Mouse (Mus musculus) cortical plate, adult 2 months (tissue): ENCODE results near the gene Arl5a.

Experiments used
- CTCF ChIP-seq: fragments of 200-500 bp; IDR thresholded peaks from 2 replicates; pipeline ENCODE4 v1.5.1; 2011; ENCODE audit warnings: mild to moderate bottlenecking, control low read depth, low read length; ENCODE audit not compliant: insufficient read depth; ENCODE audit errors: extremely low read depth
- POLR2A ChIP-seq: fragments of 200-500 bp; IDR thresholded peaks from 2 replicates; pipeline ENCODE4 v1.6.1; 2011; ENCODE audit warnings: mild to moderate bottlenecking, low read length, control low read depth; ENCODE audit not compliant: insufficient read depth; ENCODE audit errors: extremely low read depth

DNA sequence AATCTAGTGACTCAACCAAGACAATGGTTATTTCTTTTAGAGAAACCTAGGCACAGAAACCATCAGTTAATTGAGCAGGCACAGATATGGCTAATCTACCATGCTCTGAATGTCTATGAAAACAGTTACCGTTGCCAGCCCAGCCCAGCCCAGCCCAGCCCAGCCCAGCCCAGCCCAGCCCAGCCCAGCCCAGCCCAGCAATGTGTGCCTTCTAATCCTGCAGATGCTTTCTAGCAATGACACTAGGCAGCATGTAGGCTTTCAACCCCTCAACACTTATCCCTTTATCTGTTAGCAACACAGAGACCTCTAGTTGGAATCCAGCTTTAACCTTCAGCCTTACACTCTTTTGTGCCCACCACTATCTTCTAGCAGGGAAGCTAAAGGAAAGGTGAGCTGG lies 24.2 kb upstream of the Arl5a start:
- no peak for TF ChIP-seq CTCF
- TF ChIP-seq POLR2A: no peak
